Mouse (Mus musculus) myocyte (in vitro differentiated cells): ENCODE results near the gene Pfdn4. TPM values are rescaled to one million over a fixed set of nuclear protein-coding genes. Genes with fewer than 3 reads are reported as not detected.
A peak's percentile ranks its signal among the peaks of the same experiment; 100 is the strongest.

Experiments used
- H3K27me3 ChIP-seq: one replicate; pipeline ENCODE4 v1.6.1; 2011; ENCODE audit not compliant: control insufficient read depth, insufficient read depth, insufficient read length
- H3K36me3 ChIP-seq: one replicate; pipeline ENCODE4 v1.6.1; 2011; ENCODE audit not compliant: control insufficient read depth, insufficient read depth
- H3K4me2 ChIP-seq: one replicate; pipeline ENCODE4 v1.6.1; 2011; ENCODE audit warnings: low read depth, control low read depth
- H3K4me3 ChIP-seq: one replicate; pipeline ENCODE4 v1.5.1; 2011; ENCODE audit warnings: mild to moderate bottlenecking, control low read depth, moderate library complexity
- H3K79me2 ChIP-seq: one replicate; pipeline ENCODE4 v1.6.1; 2011; ENCODE audit not compliant: control insufficient read depth, insufficient read depth
- H3ac ChIP-seq: one replicate; pipeline ENCODE4 v1.6.1; 2011; ENCODE audit not compliant: control insufficient read depth, insufficient read length
- CEBPB ChIP-seq: IDR thresholded peaks from 2 replicates; pipeline ENCODE4 v1.6.1; 2011; ENCODE audit warnings: mild to moderate bottlenecking, moderate library complexity; ENCODE audit not compliant: poor library complexity, insufficient read depth, severe bottlenecking
- E2F4 ChIP-seq: IDR thresholded peaks from one replicate; pipeline ENCODE4 v1.6.1; 2011; ENCODE audit warnings: mild to moderate bottlenecking, control low read depth, moderate library complexity; ENCODE audit not compliant: insufficient read depth
- MAX ChIP-seq: IDR thresholded peaks from one replicate; pipeline ENCODE4 v1.6.1; 2011; ENCODE audit warnings: low read depth, mild to moderate bottlenecking, control low read depth
- MYOD1 ChIP-seq, 3 experiments: IDR thresholded peaks; one replicate each; pipeline ENCODE4 v1.6.1; 2011; ENCODE audit warnings: control low read depth in 2 of 3, low read depth in 2 of 3, mild to moderate bottlenecking in 2 of 3, moderate library complexity in 1 of 3; ENCODE audit not compliant: insufficient read length in 2 of 3, control insufficient read depth in 1 of 3
- MYOG ChIP-seq, 3 experiments: IDR thresholded peaks; one replicate each; pipeline ENCODE4 v1.6.1; 2011; ENCODE audit warnings: control low read depth in 2 of 3, low read depth in 2 of 3, mild to moderate bottlenecking in 2 of 3; ENCODE audit not compliant: insufficient read length in 2 of 3, control insufficient read depth in 1 of 3, insufficient read depth in 1 of 3
- POLR2A ChIP-seq: IDR thresholded peaks from one replicate; pipeline ENCODE4 v1.6.1; 2011; ENCODE audit warnings: low read depth, mild to moderate bottlenecking, control low read depth, moderate library complexity; ENCODE audit not compliant: insufficient read length
- POLR2AphosphoS2 ChIP-seq: IDR thresholded peaks from one replicate; pipeline ENCODE4 v1.6.1; 2011; ENCODE audit warnings: low read depth, control low read depth; ENCODE audit not compliant: insufficient read length
- REST ChIP-seq: IDR thresholded peaks from one replicate; pipeline ENCODE4 v1.6.1; 2011; ENCODE audit warnings: mild to moderate bottlenecking, control low read depth, moderate library complexity; ENCODE audit not compliant: insufficient read depth, insufficient read length
- SRF ChIP-seq: IDR thresholded peaks from one replicate; pipeline ENCODE4 v1.6.1; 2011; ENCODE audit warnings: low read depth; ENCODE audit not compliant: control insufficient read depth, insufficient read length
- TCF12 ChIP-seq: IDR thresholded peaks from one replicate; pipeline ENCODE4 v1.6.1; 2011; ENCODE audit warnings: mild to moderate bottlenecking, control low read depth; ENCODE audit not compliant: poor library complexity, insufficient read depth, severe bottlenecking
- TCF3 ChIP-seq: IDR thresholded peaks from one replicate; pipeline ENCODE4 v1.6.1; 2011; ENCODE audit warnings: low read depth, control low read depth; ENCODE audit not compliant: insufficient read length
- USF1 ChIP-seq: IDR thresholded peaks from one replicate; pipeline ENCODE4 v1.6.1; 2011; ENCODE audit warnings: low read depth, mild to moderate bottlenecking, control low read depth, moderate library complexity
- polyA plus RNA-seq: library from polyadenylated mRNA; unstranded; fragments of >200 nt; fragmentation: generic; extraction: Trizol; gene quantifications from one replicate; pipeline ENCODE4 v1.2.1, GENCODE M21; 2012; ENCODE audit warnings: missing spikeins

The Pfdn4 gene
- polyA plus RNA-seq, 1 experiment, result 34.0 TPM

GRCm38 (mm10) chr2:170513756-170514155 lies 17.5 kb downstream of the Pfdn4 start:
- no peak overlapping the region for H3ac ChIP-seq
- no peaks in the 10 kb centered on the region for H3K27me3 ChIP-seq
- H3K4me2 ChIP-seq, result no peak overlapping the region
- peaks cover 28% of the 10 kb centered on the region for H3K79me2 ChIP-seq
- TF ChIP-seq POLR2A (no peak), REST (no peak), USF1 (no peak), MYOG (IDR thresholded peaks at IDR 0.05; ENCODE audit: control insufficient read depth in 1 of 3, insufficient read depth in 1 of 3, insufficient read length in 2 of 3, low read depth in 2 of 3) (no peak), TCF3 (no peak), MAX (no peak), POLR2AphosphoS2 (no peak), CEBPB (no peak), SRF (no peak), E2F4 (no peak), MYOD1 (IDR thresholded peaks at IDR 0.05; ENCODE audit: control insufficient read depth in 1 of 3, insufficient read length in 2 of 3, low read depth in 2 of 3) (no peak)
- peaks cover 4% of the 10 kb centered on the region for H3K36me3 ChIP-seq
- no peak overlapping the region for H3K4me3 ChIP-seq

- no peak overlapping the region for H3K4me3 ChIP-seq
- H3K4me2 ChIP-seq, result no peak overlapping the region
- H3ac ChIP-seq, result no peak overlapping the region
- no peaks in the 10 kb centered on the region for H3K27me3 ChIP-seq
- no peaks in the 10 kb centered on the region for H3K79me2 ChIP-seq
- TF ChIP-seq USF1, result no peak
- no peak for TF ChIP-seq TCF3
- no peak for TF ChIP-seq REST
- no peak for TF ChIP-seq TCF12
- no peak for TF ChIP-seq MAX
- no peak for TF ChIP-seq POLR2AphosphoS2
- no peak for TF ChIP-seq CEBPB
- no peak for TF ChIP-seq MYOG (IDR thresholded peaks at IDR 0.05; ENCODE audit: control insufficient read depth in 1 of 3, insufficient read depth in 1 of 3, insufficient read length in 2 of 3, low read depth in 2 of 3)
- no peak for TF ChIP-seq MYOD1 (IDR thresholded peaks at IDR 0.05; ENCODE audit: control insufficient read depth in 1 of 3, insufficient read length in 2 of 3, low read depth in 2 of 3)
- TF ChIP-seq POLR2A, result no peak
- TF ChIP-seq SRF, result no peak
- no peak for TF ChIP-seq E2F4
- H3K36me3 ChIP-seq, result peaks cover 4% of the 10 kb centered on the region
Observed at GRCm38 (mm10) chr2:170520321-170520971, 24.2 kb downstream of the Pfdn4 start.

GRCm38 (mm10) chr2:170526513-170526912 lies 30.3 kb downstream of the Pfdn4 start:
- peak overlapping the region; percentile 47 for H3K4me2 ChIP-seq
- no peak overlapping the region for H3ac ChIP-seq
- H3K36me3 ChIP-seq, result no peaks in the 10 kb centered on the region
- no peaks in the 10 kb centered on the region for H3K79me2 ChIP-seq
- no peak overlapping the region for H3K4me3 ChIP-seq
- H3K27me3 ChIP-seq, result no peaks in the 10 kb centered on the region
- no peak for TF ChIP-seq E2F4

- no peak overlapping the region for H3K4me2 ChIP-seq
- no peak overlapping the region for H3ac ChIP-seq
- H3K4me3 ChIP-seq, result no peak overlapping the region
- no peaks in the 10 kb centered on the region for H3K27me3 ChIP-seq
- no peaks in the 10 kb centered on the region for H3K79me2 ChIP-seq
- TF ChIP-seq SRF (no peak), TCF3 (no peak), TCF12 (no peak), MYOD1 (IDR thresholded peaks at IDR 0.05; ENCODE audit: control insufficient read depth in 1 of 3, insufficient read length in 2 of 3, low read depth in 2 of 3) (no peak), POLR2AphosphoS2 (no peak), E2F4 (no peak), REST (no peak), MAX (no peak)
- H3K36me3 ChIP-seq, result no peaks in the 10 kb centered on the region
Observed at GRCm38 (mm10) chr2:170528061-170528460, 31.8 kb downstream of the Pfdn4 start.

GRCm38 (mm10) chr2:170529766-170530165 lies 33.5 kb downstream of the Pfdn4 start:
- Histone ChIP-seq H3K36me3 (no peaks in the 10 kb centered on the region), H3K27me3 (no peaks in the 10 kb centered on the region), H3K4me2 (no peak overlapping the region), H3K4me3 (no peak overlapping the region), H3ac (no peak overlapping the region), H3K79me2 (no peaks in the 10 kb centered on the region)
- no peak for TF ChIP-seq MYOD1 (IDR thresholded peaks at IDR 0.05; ENCODE audit: control insufficient read depth in 1 of 3, insufficient read length in 2 of 3, low read depth in 2 of 3)
- TF ChIP-seq SRF, result no peak
- TF ChIP-seq REST, result no peak
- TF ChIP-seq POLR2A, result no peak
- TF ChIP-seq TCF12, result no peak
- TF ChIP-seq E2F4, result no peak
- no peak for TF ChIP-seq POLR2AphosphoS2
- TF ChIP-seq MAX, result no peak
- TF ChIP-seq CEBPB, result no peak
